Mouse (Mus musculus) midbrain, embryonic 16.5 days (tissue): ENCODE results near the gene Elk3. TPM values are rescaled to one million over a fixed set of nuclear protein-coding genes. Genes with fewer than 3 reads are reported as not detected.
"Not testable (repeated sequence)": the region's sequence is repeated elsewhere in the genome, so short reads cannot be mapped to it uniquely, and the experiment has no call there.

ENCODE experiments used
- ATAC-seq: fragments of 200-750 bp; cut with Nextera tagmentation; 2 replicates; pipeline ENCODE4 v1.8.0; 2017; ENCODE audit warnings: moderate TSS enrichment
- H3K27ac ChIP-seq: fragments of 300-500 bp; sonication (generic); 2 replicates; pipeline ENCODE4 v1.5.1; 2014; ENCODE audit warnings: mild to moderate bottlenecking, low read length, mixed read lengths
- H3K27me3 ChIP-seq: fragments of 300-500 bp; sonication (generic); 2 replicates; pipeline ENCODE4 v1.6.1; 2014; ENCODE audit warnings: low read depth, low read length, mixed read lengths; ENCODE audit not compliant: control insufficient read depth, insufficient read depth
- H3K36me3 ChIP-seq: fragments of 300-500 bp; sonication (generic); 2 replicates; pipeline ENCODE4 v1.6.1; 2014; ENCODE audit warnings: mild to moderate bottlenecking, low read length, moderate library complexity, mixed read lengths; ENCODE audit not compliant: control insufficient read depth, insufficient read depth
- H3K4me1 ChIP-seq: fragments of 300-500 bp; sonication (generic); 2 replicates; pipeline ENCODE4 v1.6.1; 2014; ENCODE audit warnings: mild to moderate bottlenecking, low read length, mixed read lengths; ENCODE audit not compliant: control insufficient read depth, insufficient read depth
- H3K4me2 ChIP-seq: fragments of 300-500 bp; sonication (generic); 2 replicates; pipeline ENCODE4 v1.6.1; 2014; ENCODE audit warnings: mild to moderate bottlenecking, low read length, mixed read lengths
- H3K4me3 ChIP-seq: fragments of 300-500 bp; sonication (generic); 2 replicates; pipeline ENCODE4 v1.5.1; 2014; ENCODE audit warnings: low read depth, mild to moderate bottlenecking, low read length, moderate library complexity, mixed read lengths
- H3K9ac ChIP-seq: fragments of 300-500 bp; sonication (generic); 2 replicates; pipeline ENCODE4 v1.6.1; 2014; ENCODE audit warnings: low read depth, low read length, mixed read lengths
- H3K9me3 ChIP-seq: fragments of 300-500 bp; sonication (generic); replicated peaks from 2 replicates; pipeline ENCODE4 v1.6.1; 2014; ENCODE audit warnings: mild to moderate bottlenecking, low read length, mixed read lengths; ENCODE audit not compliant: control insufficient read depth, poor library complexity, severe bottlenecking
- WGBS: fragments of 180-500 bp; shearing (Covaris S2); extraction: QIAGEN DNeasy Blood & Tissue Kit; methylation state at CpG from one replicate; pipeline ENCODE4 v1.1.7; 2014; 5-methylcytosine and 5-hydroxymethylcytosine counted together
- polyA plus RNA-seq: library from polyadenylated mRNA; unstranded; fragments of >200 nt; fragmentation: Nextera tagmentation; extraction: Ambion mirVana; gene quantifications from 2 replicates; pipeline ENCODE4 v1.2.1, GENCODE M21; 2015

The Elk3 gene
- polyA plus RNA-seq, result 6.4 and 6.5 TPM in 2 replicates

- WGBS, result 1% methylated on average over 45 of the region's 53 CpGs
- peak within 1 kb of the TSS; percentile 68 for H3K27ac ChIP-seq
- H3K4me1 ChIP-seq, result peaks cover 19% of the 10 kb centered on the region
- H3K36me3 ChIP-seq, result no peaks in the 10 kb centered on the region
- H3K27me3 ChIP-seq, result no peaks in the 10 kb centered on the region
- H3K9ac ChIP-seq, result peak within 1 kb of the TSS; percentile 76
- H3K4me2 ChIP-seq, result peak within 1 kb of the TSS; percentile 100
- ATAC-seq, result peak; percentile 68
- peak within 1 kb of the TSS; percentile 67 for H3K4me3 ChIP-seq
- H3K9me3 ChIP-seq, result no peaks in the 10 kb centered on the region
These were observed at the start of gene Elk3 for GRCm38 (mm10) chr10:93310721-93311411. TSS of gene Elk3 (minus strand) at chr10:93311135.

- H3K36me3 ChIP-seq, result no peaks in the 10 kb centered on the region
- no peak overlapping the region for H3K4me2 ChIP-seq
- no peak overlapping the region for H3K4me3 ChIP-seq
- H3K27me3 ChIP-seq, result no peaks in the 10 kb centered on the region
- no peak for ATAC-seq
- no peaks in the 10 kb centered on the region for H3K9me3 ChIP-seq
- no peak overlapping the region for H3K27ac ChIP-seq
- H3K4me1 ChIP-seq, result no peaks in the 10 kb centered on the region
- H3K9ac ChIP-seq, result no peak overlapping the region
- 57% methylated on average over 3 of the region's 3 CpGs for WGBS
These were observed 49.7 kb upstream of the Elk3 start for GRCm38 (mm10) chr10:93360623-93361022.

GRCm38 (mm10) chr10:93360190-93360589 is 49.3 kb upstream of the Elk3 start:
- H3K27ac ChIP-seq, H3K4me2 ChIP-seq, H3K4me3 ChIP-seq, H3K9me3 ChIP-seq, H3K36me3 ChIP-seq, H3K27me3 ChIP-seq, H3K4me1 ChIP-seq, H3K9ac ChIP-seq, ATAC-seq: not testable (repeated sequence)
- 86% methylated on average over 4 of the region's 4 CpGs for WGBS

- Histone ChIP-seq H3K4me2 (no peak overlapping the region), H3K4me3 (no peak overlapping the region), H3K9me3 (no peaks in the 10 kb centered on the region), H3K27me3 (no peaks in the 10 kb centered on the region), H3K27ac (no peak overlapping the region), H3K4me1 (no peaks in the 10 kb centered on the region), H3K36me3 (no peaks in the 10 kb centered on the region), H3K9ac (no peak overlapping the region)
- no peak for ATAC-seq
- 66% methylated on average over 7 of the region's 7 CpGs for WGBS
These were observed 48.5 kb upstream of the Elk3 start for GRCm38 (mm10) chr10:93359339-93359863.

GRCm38 (mm10) chr10:93358878-93359277 is 47.9 kb upstream of the Elk3 start:
- Histone ChIP-seq H3K4me1 (no peaks in the 10 kb centered on the region), H3K4me2 (no peak overlapping the region), H3K9me3 (no peaks in the 10 kb centered on the region), H3K36me3 (no peaks in the 10 kb centered on the region), H3K27me3 (no peaks in the 10 kb centered on the region), H3K9ac (no peak overlapping the region), H3K27ac (no peak overlapping the region), H3K4me3 (no peak overlapping the region)
- ATAC-seq, result no peak
- WGBS, result 71% methylated on average over 4 of the region's 4 CpGs

GRCm38 (mm10) chr10:93357162-93357561 is 46.2 kb upstream of the Elk3 start:
- Histone ChIP-seq H3K9me3 (no peaks in the 10 kb centered on the region), H3K27ac (no peak overlapping the region), H3K9ac (no peak overlapping the region), H3K27me3 (no peaks in the 10 kb centered on the region), H3K4me1 (no peaks in the 10 kb centered on the region), H3K36me3 (no peaks in the 10 kb centered on the region), H3K4me2 (no peak overlapping the region), H3K4me3 (no peak overlapping the region)
- WGBS, result 96% methylated on average over 5 of the region's 5 CpGs
- ATAC-seq, result no peak

- 93% methylated on average over 9 of the region's 9 CpGs for WGBS
- no peak overlapping the region for H3K4me3 ChIP-seq
- no peaks in the 10 kb centered on the region for H3K9me3 ChIP-seq
- no peaks in the 10 kb centered on the region for H3K4me1 ChIP-seq
- H3K36me3 ChIP-seq, result no peaks in the 10 kb centered on the region
- no peak for ATAC-seq
- H3K4me2 ChIP-seq, result no peak overlapping the region
- no peaks in the 10 kb centered on the region for H3K27me3 ChIP-seq
- no peak overlapping the region for H3K9ac ChIP-seq
- no peak overlapping the region for H3K27ac ChIP-seq
These were observed 45.2 kb upstream of the Elk3 start for GRCm38 (mm10) chr10:93356122-93356521.

GRCm38 (mm10) chr10:93355276-93355927 is 44.5 kb upstream of the Elk3 start:
- Histone ChIP-seq H3K36me3 (no peaks in the 10 kb centered on the region), H3K27me3 (no peaks in the 10 kb centered on the region), H3K4me1 (no peaks in the 10 kb centered on the region), H3K4me3 (no peak overlapping the region), H3K9ac (no peak overlapping the region), H3K9me3 (no peaks in the 10 kb centered on the region), H3K27ac (no peak overlapping the region), H3K4me2 (no peak overlapping the region)
- WGBS, result 34% methylated on average over 8 of the region's 8 CpGs
- ATAC-seq, result no peak
